Mouse (Mus musculus) erythroblast, embryonic 14.5 days (primary cell): ENCODE measurements around the gene Fam49a.

Experiments
- GATA1 ChIP-seq: IDR thresholded peaks from 2 replicates; pipeline ENCODE4 v1.6.1; 2012; ENCODE audit warnings: low read length, inconsistent platforms, mixed read lengths
- TAL1 ChIP-seq: IDR thresholded peaks from 3 replicates; pipeline ENCODE4 v1.6.1; 2012; ENCODE audit warnings: low read length, inconsistent platforms, mixed read lengths

DNA sequence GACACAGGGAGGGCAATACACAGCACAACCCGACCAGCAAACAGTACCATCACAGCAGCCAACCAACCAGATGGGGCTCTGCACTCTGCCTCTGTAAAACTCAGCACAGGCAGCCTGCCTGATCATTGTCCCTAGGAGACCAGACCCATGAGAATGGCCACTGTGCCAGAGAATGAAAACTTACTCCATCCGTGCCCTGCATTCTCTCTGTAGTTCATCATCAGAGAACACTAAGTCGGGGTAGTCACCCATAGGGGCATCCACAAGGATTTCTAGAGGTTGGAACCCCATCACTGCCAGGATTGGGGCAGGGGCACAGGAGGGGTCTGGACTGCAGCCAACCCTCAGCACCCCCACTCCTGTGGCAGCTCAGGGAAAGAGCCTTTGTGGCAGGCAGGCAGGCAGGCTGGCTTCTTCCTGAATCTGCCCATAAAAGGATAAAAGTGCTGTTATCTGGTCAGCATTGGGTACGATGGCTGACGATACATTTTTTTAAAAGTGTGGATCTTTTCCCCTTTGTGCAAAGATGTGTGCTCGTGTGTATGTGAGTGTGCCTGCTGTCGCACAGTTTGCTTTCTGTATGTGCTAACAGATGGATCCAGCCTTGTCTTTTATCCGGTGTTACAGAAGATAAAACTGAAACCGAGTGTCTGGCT lies 25.3 kb downstream of the Fam49a start:
- TF ChIP-seq TAL1 (no peak), GATA1 (no peak)
